Mouse (Mus musculus) midbrain, embryonic 16.5 days (tissue): Measurements from ENCODE around the gene Heatr3. TPM values are rescaled to one million over a fixed set of nuclear protein-coding genes. Genes with fewer than 3 reads are reported as not detected.
A peak's percentile ranks its signal among the peaks of the same experiment; 100 is the strongest.

Experiments
- ATAC-seq: fragments of 200-750 bp; cut with Nextera tagmentation; 2 replicates; pipeline ENCODE4 v1.8.0; 2017; ENCODE audit warnings: moderate TSS enrichment
- H3K27ac ChIP-seq: fragments of 300-500 bp; sonication (generic); 2 replicates; pipeline ENCODE4 v1.5.1; 2014; ENCODE audit warnings: mild to moderate bottlenecking, low read length, mixed read lengths
- H3K27me3 ChIP-seq: fragments of 300-500 bp; sonication (generic); 2 replicates; pipeline ENCODE4 v1.6.1; 2014; ENCODE audit warnings: low read depth, low read length, mixed read lengths; ENCODE audit not compliant: control insufficient read depth, insufficient read depth
- H3K36me3 ChIP-seq: fragments of 300-500 bp; sonication (generic); 2 replicates; pipeline ENCODE4 v1.6.1; 2014; ENCODE audit warnings: mild to moderate bottlenecking, low read length, moderate library complexity, mixed read lengths; ENCODE audit not compliant: control insufficient read depth, insufficient read depth
- H3K4me1 ChIP-seq: fragments of 300-500 bp; sonication (generic); 2 replicates; pipeline ENCODE4 v1.6.1; 2014; ENCODE audit warnings: mild to moderate bottlenecking, low read length, mixed read lengths; ENCODE audit not compliant: control insufficient read depth, insufficient read depth
- H3K4me2 ChIP-seq: fragments of 300-500 bp; sonication (generic); 2 replicates; pipeline ENCODE4 v1.6.1; 2014; ENCODE audit warnings: mild to moderate bottlenecking, low read length, mixed read lengths
- H3K4me3 ChIP-seq: fragments of 300-500 bp; sonication (generic); 2 replicates; pipeline ENCODE4 v1.5.1; 2014; ENCODE audit warnings: low read depth, mild to moderate bottlenecking, low read length, moderate library complexity, mixed read lengths
- H3K9ac ChIP-seq: fragments of 300-500 bp; sonication (generic); 2 replicates; pipeline ENCODE4 v1.6.1; 2014; ENCODE audit warnings: low read depth, low read length, mixed read lengths
- H3K9me3 ChIP-seq: fragments of 300-500 bp; sonication (generic); replicated peaks from 2 replicates; pipeline ENCODE4 v1.6.1; 2014; ENCODE audit warnings: mild to moderate bottlenecking, low read length, mixed read lengths; ENCODE audit not compliant: control insufficient read depth, poor library complexity, severe bottlenecking
- WGBS: fragments of 180-500 bp; shearing (Covaris S2); extraction: QIAGEN DNeasy Blood & Tissue Kit; methylation state at CpG from one replicate; pipeline ENCODE4 v1.1.7; 2014; 5-methylcytosine and 5-hydroxymethylcytosine counted together
- polyA plus RNA-seq: library from polyadenylated mRNA; unstranded; fragments of >200 nt; fragmentation: Nextera tagmentation; extraction: Ambion mirVana; gene quantifications from 2 replicates; pipeline ENCODE4 v1.2.1, GENCODE M21; 2015

The Heatr3 gene
- polyA plus RNA-seq, 1 experiment from 2014 or later = 34.9 TPM

GRCm38 (mm10) chr8:88175264-88175663, 37.6 kb downstream of the Heatr3 start:
- Histone ChIP-seq H3K27me3 (no peaks in the 10 kb centered on the region), H3K36me3 (peaks cover 8% of the 10 kb centered on the region), H3K27ac (no peak overlapping the region), H3K9me3 (no peaks in the 10 kb centered on the region), H3K9ac (no peak overlapping the region), H3K4me1 (no peaks in the 10 kb centered on the region), H3K4me2 (no peak overlapping the region), H3K4me3 (no peak overlapping the region)
- WGBS = 92% methylated on average over 7 of the region's 7 CpGs
- ATAC-seq = no peak

GRCm38 (mm10) chr8:88177291-88177690, 39.6 kb downstream of the Heatr3 start:
- 98% methylated on average over 8 of the region's 8 CpGs for WGBS
- no peak for ATAC-seq
- H3K9me3 ChIP-seq = no peaks in the 10 kb centered on the region
- no peak overlapping the region for H3K4me3 ChIP-seq
- no peaks in the 10 kb centered on the region for H3K4me1 ChIP-seq
- H3K4me2 ChIP-seq = no peak overlapping the region
- no peak overlapping the region for H3K9ac ChIP-seq
- 0 out of 2 replicates have a peak, but pooled peaks cover 2% of the 10 kb centered on the region for H3K36me3 ChIP-seq
- no peak overlapping the region for H3K27ac ChIP-seq
- H3K27me3 ChIP-seq = no peaks in the 10 kb centered on the region

- no peak overlapping the region for H3K4me3 ChIP-seq
- H3K9me3 ChIP-seq = no peaks in the 10 kb centered on the region
- no peaks in the 10 kb centered on the region for H3K36me3 ChIP-seq
- no peak overlapping the region for H3K27ac ChIP-seq
- no peak overlapping the region for H3K4me2 ChIP-seq
- H3K4me1 ChIP-seq = no peaks in the 10 kb centered on the region
- 91% methylated on average over 2 of the region's 2 CpGs for WGBS
- no peak for ATAC-seq
- no peaks in the 10 kb centered on the region for H3K27me3 ChIP-seq
- no peak overlapping the region for H3K9ac ChIP-seq
Measured at GRCm38 (mm10) chr8:88183121-88183520, 45.5 kb downstream of the Heatr3 start.

GRCm38 (mm10) chr8:88184914-88185313, 47.3 kb downstream of the Heatr3 start:
- H3K4me2 ChIP-seq = no peak overlapping the region
- H3K27ac ChIP-seq = no peak overlapping the region
- no peak overlapping the region for H3K4me3 ChIP-seq
- ATAC-seq = no peak
- no peaks in the 10 kb centered on the region for H3K4me1 ChIP-seq
- no peaks in the 10 kb centered on the region for H3K36me3 ChIP-seq
- no peaks in the 10 kb centered on the region for H3K9me3 ChIP-seq
- 82% methylated on average over 1 of the region's 1 CpGs for WGBS
- H3K27me3 ChIP-seq = no peaks in the 10 kb centered on the region
- no peak overlapping the region for H3K9ac ChIP-seq

- Histone ChIP-seq H3K27ac (no peak overlapping the region), H3K4me3 (no peak overlapping the region), H3K36me3 (no peaks in the 10 kb centered on the region), H3K4me2 (no peak overlapping the region), H3K9me3 (no peaks in the 10 kb centered on the region), H3K27me3 (no peaks in the 10 kb centered on the region), H3K4me1 (no peaks in the 10 kb centered on the region), H3K9ac (no peak overlapping the region)
- ATAC-seq = no peak
- whole genome bisulfite sequencing = 66% methylated on average over 6 of the region's 6 CpGs
Measured at GRCm38 (mm10) chr8:88185716-88186115, 48.1 kb downstream of the Heatr3 start.

- no peaks in the 10 kb centered on the region for H3K27me3 ChIP-seq
- H3K4me1 ChIP-seq = peaks cover 26% of the 10 kb centered on the region
- no peaks in the 10 kb centered on the region for H3K36me3 ChIP-seq
- H3K9me3 ChIP-seq = no peaks in the 10 kb centered on the region
- H3K4me3 ChIP-seq = no peak overlapping the region
- 75% methylated on average over 3 of the region's 3 CpGs for WGBS
- H3K27ac ChIP-seq = no peak overlapping the region
- no peak for ATAC-seq
- no peak overlapping the region for H3K4me2 ChIP-seq
- H3K9ac ChIP-seq = no peak overlapping the region
Measured at GRCm38 (mm10) chr8:88197328-88197727, 59.7 kb downstream of the Heatr3 start.

- ATAC-seq = no peak
- Histone ChIP-seq H3K9me3 (no peaks in the 10 kb centered on the region), H3K27ac (peak overlapping the region; percentile 96), H3K4me2 (peak overlapping the region; percentile 82), H3K9ac (peak overlapping the region; percentile 86), H3K27me3 (no peaks in the 10 kb centered on the region), H3K4me3 (peak overlapping the region; percentile 95), H3K4me1 (peaks cover 35% of the 10 kb centered on the region), H3K36me3 (no peaks in the 10 kb centered on the region)
- under 1% methylated on average over 10 of the region's 10 CpGs for WGBS
Measured at GRCm38 (mm10) chr8:88198551-88198944, 60.9 kb downstream of the Heatr3 start.

- H3K4me3 ChIP-seq = peak within 1 kb of the TSS; percentile 95
- 0% methylated on average over 42 of the region's 97 CpGs for WGBS
- peak within 1 kb of the TSS; percentile 96 for H3K27ac ChIP-seq
- H3K4me2 ChIP-seq = peak within 1 kb of the TSS; percentile 82
- H3K27me3 ChIP-seq = no peaks in the 10 kb centered on the region
- H3K9ac ChIP-seq = peak within 1 kb of the TSS; percentile 86
- peaks cover 37% of the 10 kb centered on the region for H3K4me1 ChIP-seq
- peak; percentile 95 for ATAC-seq
- H3K9me3 ChIP-seq = no peaks in the 10 kb centered on the region
- H3K36me3 ChIP-seq = no peaks in the 10 kb centered on the region
Measured at GRCm38 (mm10) chr8:88198945-88199571, 61.4 kb downstream of the Heatr3 start, which contains the start of gene Tent4b. Gene Tent4b, plus strand, starts transcription at chr8:88199213.

- Histone ChIP-seq H3K9me3 (no peaks in the 10 kb centered on the region), H3K4me2 (peak overlapping the region; percentile 73), H3K27me3 (no peaks in the 10 kb centered on the region), H3K9ac (peak overlapping the region; percentile 86), H3K27ac (peak overlapping the region; percentile 96), H3K36me3 (no peaks in the 10 kb centered on the region), H3K4me3 (peak overlapping the region; percentile 95), H3K4me1 (peaks cover 40% of the 10 kb centered on the region)
- under 1% methylated on average over 78 of the region's 117 CpGs for WGBS
- ATAC-seq = peak; percentile 64
Measured at GRCm38 (mm10) chr8:88199700-88200601, 62.3 kb downstream of the Heatr3 start.
